Mouse (Mus musculus) cerebellum, postnatal 36 days (tissue): ENCODE measurements at regions not wholly inside any gene's neighbourhood (a gene's known extent, or its start where the extent isn't known, plus 50 kb on each side); places are given as distances from the start of the nearest gene placed in this dataset.

Experiments
- DNase-seq, 2 experiments: peaks; one replicate each; pipeline ENCODE4 v3.0.0; 2021 to 2022; ENCODE audit warnings: mixed read lengths in 2 of 2

- no peak for DNase-seq
Observed at GRCm38 (mm10) chr2:19049877-19050731, 52.0 kb downstream of the 4930426L09Rik start.

- DNase-seq: no peak
Observed at GRCm38 (mm10) chr2:19055500-19055899, 57.4 kb downstream of the 4930426L09Rik start.

- no peak for DNase-seq
Observed at GRCm38 (mm10) chr2:19057859-19058258, 59.7 kb downstream of the 4930426L09Rik start.

GRCm38 (mm10) chr2:19058765-19059164, 60.6 kb downstream of the 4930426L09Rik start:
- DNase-seq: no peak

GRCm38 (mm10) chr2:19059246-19059645, 61.1 kb downstream of the 4930426L09Rik start:
- no peak for DNase-seq

GRCm38 (mm10) chr2:19060218-19060915, 62.2 kb downstream of the 4930426L09Rik start:
- no peak for DNase-seq

- DNase-seq: peak; percentile 5 to 11
Observed at GRCm38 (mm10) chr2:19064560-19065362, 66.6 kb downstream of the 4930426L09Rik start.

- no peak for DNase-seq
Observed at GRCm38 (mm10) chr2:19065511-19065910, 67.4 kb downstream of the 4930426L09Rik start.

GRCm38 (mm10) chr2:19068161-19068560, 70.0 kb downstream of the 4930426L09Rik start:
- DNase-seq: no peak

GRCm38 (mm10) chr2:19083816-19084215, 85.7 kb downstream of the 4930426L09Rik start:
- DNase-seq: no peak

- DNase-seq: no peak
Observed at GRCm38 (mm10) chr2:19085105-19085504, 87.0 kb downstream of the 4930426L09Rik start.

- DNase-seq: no peak
Observed at GRCm38 (mm10) chr2:19086167-19086566, 88.0 kb downstream of the 4930426L09Rik start.

- DNase-seq: no peak
Observed at GRCm38 (mm10) chr2:19086621-19087020, 88.5 kb downstream of the 4930426L09Rik start.

- no peak for DNase-seq
Observed at GRCm38 (mm10) chr2:19099384-19099783, 99.7 kb upstream of the Armc3 start.

- DNase-seq: no peak
Observed at GRCm38 (mm10) chr2:19108753-19109152, 90.3 kb upstream of the Armc3 start.

GRCm38 (mm10) chr2:19119871-19120270, 79.2 kb upstream of the Armc3 start:
- DNase-seq: no peak

GRCm38 (mm10) chr2:19132864-19133263, 66.2 kb upstream of the Armc3 start:
- no peak for DNase-seq

- DNase-seq: no peak
Observed at GRCm38 (mm10) chr2:19142586-19142985, 56.5 kb upstream of the Armc3 start.

GRCm38 (mm10) chr2:19145412-19145811, 53.7 kb upstream of the Armc3 start:
- no peak for DNase-seq

- DNase-seq: peak in 1 of 2 experiments; percentile 6
Observed at GRCm38 (mm10) chr2:19145881-19146280, 53.2 kb upstream of the Armc3 start.

GRCm38 (mm10) chr2:19146289-19146688, 52.8 kb upstream of the Armc3 start:
- DNase-seq: no peak

GRCm38 (mm10) chr2:19148812-19149211, 50.3 kb upstream of the Armc3 start:
- DNase-seq: no peak
